Mouse (Mus musculus) neural tube, postnatal 0 days (tissue): Measurements from ENCODE around the gene Tor1aip2. TPM values are rescaled to one million over a fixed set of nuclear protein-coding genes. Genes with fewer than 3 reads are reported as not detected.

Experiments
- polyA plus RNA-seq: library from polyadenylated mRNA; unstranded; fragments of >200 nt; fragmentation: Nextera tagmentation; extraction: Ambion mirVana; gene quantifications from 2 replicates; pipeline ENCODE4 v1.2.1, GENCODE M21; 2015

Tor1aip2 gene
- polyA plus RNA-seq: 48.5 and 53.0 TPM in 2 replicates

DNA sequence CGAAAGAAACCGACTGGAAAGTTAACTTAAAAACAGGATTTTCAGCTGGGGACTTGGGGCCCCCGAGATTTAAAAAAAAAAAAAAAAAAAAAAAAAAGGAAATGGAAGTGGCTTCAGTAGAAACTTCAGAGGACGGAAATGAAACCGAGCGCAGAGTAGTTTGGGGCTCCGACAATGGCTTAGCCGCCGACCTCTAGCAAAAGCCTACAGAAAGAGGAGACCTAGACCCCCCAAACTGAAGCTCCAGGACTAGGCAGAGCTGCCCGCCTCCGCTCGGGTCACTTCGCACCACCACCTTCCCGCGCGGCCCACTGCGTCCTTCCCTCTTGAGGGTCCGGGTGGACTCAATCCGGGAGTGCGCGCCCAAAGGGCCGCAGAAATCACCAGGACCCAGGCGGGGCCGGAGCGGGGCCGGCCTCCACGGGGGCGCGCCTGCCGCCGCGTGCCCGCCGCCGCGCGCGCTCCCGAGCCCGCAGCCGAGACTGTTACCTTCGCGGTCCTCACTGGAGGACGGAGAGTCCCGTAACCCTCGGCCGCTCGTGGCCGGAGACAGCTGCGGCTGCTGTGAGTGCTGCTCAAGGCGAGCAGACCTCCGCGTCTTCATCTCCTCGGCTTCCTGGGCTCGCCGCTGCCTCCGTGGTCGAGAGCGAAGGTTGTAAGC lies at the start of gene Tor1aip2:
TSS of gene Tor1aip2 (plus strand) at position 135 of the 661 bp plus-strand sequence.

GRCm38 (mm10) chr1:156035930-156036737 lies 931 bp downstream of the Tor1aip2 start, which contains the start of gene Tor1aip1:
Gene Tor1aip1, minus strand, starts transcription at chr1:156036480.

Other genes starting within 250 kb of the Tor1aip2 start
- gene Qsox1, start 222.5 kb upstream of the Tor1aip2 start, polyA plus RNA-seq: 21.4 and 22.5 TPM in 2 replicates
- gene Cep350, start 62.1 kb upstream of the Tor1aip2 start, polyA plus RNA-seq: 13.4 and 17.4 TPM in 2 replicates
- gene Tor1aip1, start 1.1 kb downstream of the Tor1aip2 start, polyA plus RNA-seq: 29.3 and 31.2 TPM in 2 replicates
- gene Fam163a, start 169.6 kb downstream of the Tor1aip2 start, polyA plus RNA-seq: 4.4 and 4.8 TPM in 2 replicates